Mouse (Mus musculus) activated CD4-positive, CD25-positive, alpha-beta regulatory T cell, adult 4 months (primary cell): Measurements from ENCODE around the gene Ltb. TPM values are rescaled to one million over a fixed set of nuclear protein-coding genes. Genes with fewer than 3 reads are reported as not detected.

Source experiments
- ATAC-seq: one replicate; pipeline ENCODE4 v1.8.0; 2017
- polyA plus RNA-seq, 2 experiments: library from polyadenylated mRNA; unstranded; fragments of 100-300 nt; shearing (Covaris generic); gene quantifications; one replicate each; pipeline ENCODE4 v1.2.1; 2017

Gene Ltb
- polyA plus RNA-seq, 2 experiments from 2014 or later, result 134 to 383 TPM

DNA sequence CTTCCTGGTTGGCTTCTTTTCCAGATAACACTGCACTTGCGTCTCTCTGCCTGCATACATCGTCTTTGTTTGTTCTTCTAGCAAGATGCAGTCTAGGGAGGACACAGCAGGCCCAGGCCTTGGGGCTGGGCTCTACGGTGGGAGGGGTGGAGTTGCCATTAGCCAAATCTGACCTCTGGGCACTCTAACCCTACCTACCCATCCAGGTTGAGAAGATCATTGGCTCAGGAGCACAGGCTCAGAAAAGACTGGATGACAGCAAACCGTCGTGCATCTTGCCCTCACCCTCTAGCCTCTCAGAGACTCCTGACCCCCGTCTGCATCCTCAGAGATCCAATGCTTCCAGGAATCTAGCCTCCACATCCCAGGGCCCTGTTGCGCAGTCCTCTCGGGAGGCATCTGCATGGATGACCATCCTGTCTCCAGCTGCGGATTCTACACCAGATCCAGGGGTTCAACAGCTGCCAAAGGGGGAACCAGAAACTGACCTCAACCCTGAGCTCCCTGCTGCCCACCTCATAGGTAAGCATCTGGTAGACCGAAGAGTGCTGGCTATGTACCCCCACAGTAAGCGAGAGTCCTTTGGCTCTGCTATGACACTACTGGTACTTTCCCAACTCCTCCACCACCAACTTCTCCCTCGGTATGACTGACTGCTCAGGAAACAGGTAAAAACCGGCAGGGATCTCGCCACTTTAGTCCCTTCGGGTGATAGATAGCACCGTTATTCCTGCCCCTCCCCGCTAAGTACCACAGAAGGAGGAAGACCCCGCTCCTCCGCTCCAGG, 798 bp downstream of the Ltb start:
- ATAC-seq, result no peak

DNA sequence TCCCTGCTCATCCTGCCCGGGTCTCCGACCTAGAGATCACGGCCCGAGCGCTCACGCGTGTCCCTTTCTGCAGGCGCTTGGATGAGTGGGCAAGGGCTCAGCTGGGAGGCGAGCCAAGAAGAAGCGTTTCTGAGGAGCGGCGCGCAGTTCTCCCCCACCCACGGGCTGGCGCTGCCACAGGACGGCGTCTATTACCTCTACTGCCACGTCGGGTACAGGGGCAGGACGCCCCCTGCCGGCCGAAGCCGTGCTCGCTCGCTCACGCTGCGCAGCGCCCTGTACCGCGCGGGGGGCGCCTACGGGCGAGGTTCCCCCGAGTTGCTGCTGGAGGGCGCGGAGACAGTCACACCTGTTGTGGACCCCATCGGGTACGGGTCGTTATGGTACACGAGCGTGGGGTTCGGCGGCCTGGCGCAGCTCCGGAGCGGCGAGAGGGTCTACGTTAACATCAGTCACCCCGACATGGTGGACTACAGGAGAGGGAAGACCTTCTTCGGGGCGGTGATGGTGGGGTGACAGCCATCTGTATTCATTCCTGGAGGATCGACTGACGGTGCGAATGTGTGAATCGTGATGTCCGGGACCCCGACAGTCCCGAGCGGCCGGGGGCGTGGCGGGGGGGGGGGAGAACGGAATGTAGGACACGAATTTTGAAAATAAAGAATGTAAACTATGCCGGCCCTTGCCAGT, 1.5 kb downstream of the Ltb start:
- ATAC-seq, result peak; percentile 30

DNA sequence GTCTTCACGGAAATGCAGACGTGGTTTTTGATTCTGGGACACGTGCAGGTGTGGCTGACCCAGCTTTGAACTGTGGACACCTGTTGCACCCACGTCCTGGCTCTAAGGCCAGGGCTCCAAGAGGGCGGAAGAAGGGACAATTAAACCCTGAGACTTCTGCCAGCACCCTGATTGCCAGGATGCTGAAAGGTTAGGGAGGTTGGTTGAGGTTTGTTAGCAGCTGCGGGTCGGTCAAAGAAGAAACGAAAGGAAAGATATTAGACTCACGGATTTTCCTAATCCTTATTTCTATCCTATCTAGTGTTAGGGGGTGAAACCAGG, 2.0 kb downstream of the Ltb start:
- ATAC-seq, result no peak

DNA sequence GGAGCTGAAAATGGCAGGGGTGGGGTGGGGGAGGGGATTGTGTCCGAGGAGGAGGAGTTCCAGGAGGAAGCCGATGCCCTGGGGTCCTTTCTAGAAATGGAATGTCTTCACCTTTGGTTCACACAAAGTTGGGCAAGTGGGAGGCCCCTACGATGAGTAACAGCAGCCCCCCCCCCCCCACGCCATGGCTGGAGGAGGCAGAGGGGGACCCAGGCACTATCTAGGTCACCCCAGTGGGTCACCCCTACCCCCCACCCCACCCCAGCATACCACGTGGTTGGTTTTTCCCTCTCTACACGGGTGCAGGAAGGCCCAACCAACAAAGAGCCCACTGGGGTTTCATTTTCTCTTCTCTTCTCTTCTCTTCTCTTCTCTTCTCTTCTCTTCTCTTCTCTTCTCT, 2.9 kb downstream of the Ltb start:
- no peak for ATAC-seq

DNA sequence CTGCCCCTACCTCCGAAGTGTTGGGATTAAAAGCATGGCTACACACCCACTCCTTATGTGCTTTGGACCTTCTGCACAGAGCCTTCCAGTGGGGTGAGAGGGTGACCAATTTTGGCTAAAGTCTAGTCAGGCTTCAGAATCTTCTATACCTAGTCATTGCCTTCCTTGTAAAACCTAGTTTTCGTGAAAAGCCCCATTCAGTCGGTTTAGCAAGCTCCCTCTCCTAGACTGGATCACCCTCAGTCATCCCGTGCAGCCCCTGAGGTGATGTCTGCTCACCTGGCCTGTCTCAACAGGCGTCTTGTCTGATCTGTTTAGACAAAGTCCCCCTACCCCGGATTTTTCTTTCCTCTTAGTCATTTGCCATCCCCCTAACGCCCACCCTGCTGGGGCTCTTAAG, 3.8 kb downstream of the Ltb start:
- ATAC-seq, result no peak

DNA sequence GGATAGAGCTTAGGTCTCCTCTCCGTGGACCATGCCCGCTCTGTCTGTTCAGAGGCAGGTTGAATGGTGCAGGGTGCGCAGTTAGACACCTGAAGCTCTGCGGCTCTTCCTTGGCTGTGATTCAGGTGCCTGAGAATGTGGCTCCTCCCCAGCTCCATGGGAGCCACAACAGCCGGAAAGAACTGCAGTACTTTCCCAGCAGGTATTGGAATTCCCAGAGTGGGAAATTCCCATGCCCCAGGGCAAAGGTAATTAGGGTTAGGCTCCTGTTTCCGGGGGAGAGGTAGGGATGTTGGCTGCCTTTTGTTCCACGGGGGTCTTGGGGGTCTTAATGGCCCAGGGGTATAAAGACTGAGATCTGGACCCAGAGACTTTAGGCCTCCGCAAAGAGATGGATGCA, 4.7 kb downstream of the Ltb start:
- no peak for ATAC-seq

DNA sequence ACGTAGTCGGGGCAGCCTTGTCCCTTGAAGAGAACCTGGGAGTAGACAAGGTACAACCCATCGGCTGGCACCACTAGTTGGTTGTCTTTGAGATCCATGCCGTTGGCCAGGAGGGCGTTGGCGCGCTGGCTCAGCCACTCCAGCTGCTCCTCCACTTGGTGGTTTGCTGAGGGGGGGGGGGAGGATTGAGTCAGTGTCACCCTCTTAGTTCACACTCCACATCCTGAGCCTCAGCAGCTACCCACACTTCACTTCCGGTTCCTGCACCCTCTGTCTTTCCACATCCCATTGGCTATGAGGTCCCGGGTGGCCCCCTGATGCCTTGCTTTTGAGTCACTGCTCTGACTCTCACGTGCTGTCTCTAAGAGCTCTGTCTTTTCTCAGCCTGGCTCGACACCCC, 6.2 kb downstream of the Ltb start:
- peak; percentile 70 for ATAC-seq

DNA sequence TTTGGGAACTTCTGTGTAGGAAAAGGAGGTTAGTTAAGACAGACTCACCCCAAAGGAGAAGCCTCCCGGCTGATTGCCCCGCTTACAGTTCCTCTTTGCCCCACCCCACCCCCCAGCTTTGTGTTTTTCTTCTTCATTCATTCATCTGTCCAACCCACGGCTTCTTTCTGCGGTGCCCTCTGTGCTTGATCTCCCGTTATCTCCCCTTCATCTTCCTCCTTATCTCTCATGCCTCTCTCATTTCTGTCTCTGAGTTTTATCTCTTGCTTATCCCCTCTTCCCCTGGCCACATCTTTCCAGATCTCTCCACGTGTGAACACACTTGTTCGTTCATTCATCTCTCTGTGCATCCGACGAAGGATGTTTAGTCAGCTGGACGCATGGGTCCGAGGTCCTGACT, 6.9 kb downstream of the Ltb start:
- ATAC-seq, result no peak

DNA sequence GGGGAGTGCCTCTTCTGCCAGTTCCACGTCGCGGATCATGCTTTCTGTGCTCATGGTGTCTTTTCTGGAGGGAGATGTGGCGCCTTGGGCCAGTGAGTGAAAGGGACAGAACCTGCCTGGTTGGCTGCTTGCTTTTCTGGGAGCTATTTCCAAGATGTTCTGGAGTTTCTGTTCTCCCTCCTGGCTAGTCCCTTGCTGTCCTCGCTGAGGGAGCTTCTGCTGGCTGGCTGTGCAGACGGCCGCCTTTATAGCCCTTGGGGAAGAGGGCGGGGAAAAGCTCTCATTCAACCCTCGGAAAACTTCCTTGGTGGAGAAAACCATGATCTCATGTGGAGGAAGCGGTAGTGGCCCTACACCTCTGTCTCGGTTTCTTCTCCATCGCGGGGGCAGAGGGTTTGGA, 7.5 kb downstream of the Ltb start, which contains the start of gene Tnf:
Gene Tnf, minus strand, starts transcription at position 221 of the 400 bp plus-strand sequence.
- peak; percentile 6 for ATAC-seq

DNA sequence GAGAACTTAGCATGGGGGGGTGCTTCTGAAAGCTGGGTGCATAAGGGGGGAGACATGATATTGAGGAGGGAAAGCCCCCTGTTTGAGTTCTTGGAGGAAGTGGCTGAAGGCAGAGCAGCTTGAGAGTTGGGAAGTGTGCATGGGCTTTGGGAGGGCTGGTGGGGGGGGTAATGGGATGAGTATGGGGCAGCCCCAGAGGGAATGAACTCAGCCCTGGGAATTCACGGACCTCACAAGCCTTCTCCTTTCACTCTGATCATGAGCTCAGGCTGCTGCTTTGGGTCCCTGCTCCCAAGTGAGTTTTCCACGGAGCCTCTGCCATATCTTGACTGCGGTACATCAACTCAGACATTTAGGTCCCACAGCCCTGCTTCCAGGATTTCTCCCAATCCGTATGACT, 8.2 kb downstream of the Ltb start:
- ATAC-seq, result no peak

DNA sequence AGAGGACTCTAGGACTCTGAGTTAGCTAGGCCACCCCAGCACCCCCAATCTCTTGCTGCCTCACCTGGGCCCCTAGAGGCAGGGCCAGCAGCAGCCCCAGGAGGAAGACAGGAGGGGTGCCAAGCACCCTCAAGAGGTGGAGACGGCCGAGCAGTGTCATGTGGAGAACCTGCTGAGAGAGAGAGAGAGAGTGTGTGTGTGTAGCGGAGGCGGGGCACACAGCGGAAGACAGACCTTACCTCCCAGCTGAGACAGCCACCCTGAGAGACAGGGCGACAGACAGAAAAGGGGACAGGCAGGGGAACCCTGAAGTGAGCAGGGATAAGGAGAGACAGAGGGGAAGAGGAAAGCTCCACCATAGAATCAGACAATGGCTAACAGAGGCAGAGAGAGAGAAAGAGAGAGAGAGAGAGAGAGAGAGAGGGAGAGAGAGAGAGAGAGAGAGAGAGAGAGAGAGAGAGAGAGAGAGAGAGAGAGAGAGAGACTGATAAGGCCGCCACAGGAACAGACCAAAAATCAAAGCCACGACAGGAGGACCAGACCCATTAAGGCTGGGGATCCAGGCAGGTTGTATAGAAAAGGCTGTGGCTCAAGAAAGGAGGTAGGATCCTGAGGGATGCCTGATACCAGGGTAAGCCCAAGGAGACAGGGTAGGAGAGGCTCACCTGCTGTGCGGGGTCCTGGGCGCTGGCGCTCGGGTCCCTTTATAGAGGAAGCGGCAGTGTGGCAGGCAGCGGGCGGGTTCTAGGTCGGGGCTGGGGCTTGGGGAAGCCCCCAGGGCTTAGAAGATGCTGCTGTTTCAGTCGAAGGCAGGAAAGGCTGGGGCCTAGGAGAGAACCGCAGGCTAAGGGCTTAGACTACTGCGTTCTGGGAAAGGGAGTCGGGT, 10.5 kb downstream of the Ltb start, which contains the start of gene Lta:
Gene Lta, minus strand, starts transcription at position 858 of the 886 bp plus-strand sequence.
- peak; percentile 55 for ATAC-seq

DNA sequence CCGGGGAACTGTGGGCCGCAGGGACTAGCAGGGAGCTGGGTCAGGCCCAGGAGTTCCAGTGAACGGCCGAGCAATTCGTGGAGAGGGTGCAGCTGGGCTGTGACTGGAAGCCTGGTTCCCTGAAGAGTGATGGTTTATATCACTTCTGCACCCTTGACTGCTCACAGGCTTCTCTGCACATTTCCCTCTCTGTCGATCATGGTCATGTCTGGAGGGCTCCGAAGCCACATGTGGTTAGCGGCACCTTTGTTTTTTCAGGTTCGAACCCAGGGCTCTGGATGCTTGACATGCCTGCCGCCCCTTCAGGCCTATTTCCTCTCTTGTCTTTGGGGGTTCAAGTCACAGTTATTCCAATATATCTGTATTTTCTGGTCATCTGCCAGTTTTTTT, 11.1 kb downstream of the Ltb start:
- no peak for ATAC-seq

DNA sequence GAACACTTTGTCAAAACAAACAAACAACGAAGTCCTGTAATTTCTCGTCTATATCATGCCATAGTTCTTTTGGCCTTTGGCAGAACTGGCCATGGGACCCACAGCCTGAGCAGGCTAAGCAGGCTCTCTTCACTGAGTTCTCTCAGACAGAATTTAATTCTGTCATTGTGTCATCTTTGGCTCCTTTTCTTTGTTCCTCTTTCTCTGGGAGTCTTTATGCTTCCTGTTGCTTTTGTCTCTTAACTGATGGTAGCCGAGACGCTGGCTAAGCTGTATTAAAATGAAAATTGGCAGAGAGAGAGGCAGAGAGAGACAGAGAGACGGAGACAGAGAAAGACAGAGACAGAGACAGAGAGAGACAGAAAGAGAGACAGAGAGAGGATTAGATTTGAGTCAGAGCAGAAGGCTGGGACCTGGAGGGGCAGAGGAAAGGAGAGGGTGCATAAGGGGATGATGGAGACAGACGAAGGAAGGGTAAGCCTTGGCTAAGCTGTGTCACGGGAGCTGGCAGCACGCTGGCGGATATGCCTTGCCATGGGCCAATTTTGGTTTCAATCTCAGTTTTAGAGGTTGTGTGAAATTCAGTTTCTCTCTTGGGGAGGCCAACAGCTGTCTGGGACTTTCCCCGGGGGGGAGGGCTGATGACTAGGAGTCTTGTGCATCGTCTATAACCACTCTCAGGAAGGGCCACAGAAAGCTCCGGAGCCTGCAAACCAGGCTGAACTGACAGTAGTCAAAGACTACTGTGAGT, 15.7 kb downstream of the Ltb start:
- peak; percentile 90 for ATAC-seq

DNA sequence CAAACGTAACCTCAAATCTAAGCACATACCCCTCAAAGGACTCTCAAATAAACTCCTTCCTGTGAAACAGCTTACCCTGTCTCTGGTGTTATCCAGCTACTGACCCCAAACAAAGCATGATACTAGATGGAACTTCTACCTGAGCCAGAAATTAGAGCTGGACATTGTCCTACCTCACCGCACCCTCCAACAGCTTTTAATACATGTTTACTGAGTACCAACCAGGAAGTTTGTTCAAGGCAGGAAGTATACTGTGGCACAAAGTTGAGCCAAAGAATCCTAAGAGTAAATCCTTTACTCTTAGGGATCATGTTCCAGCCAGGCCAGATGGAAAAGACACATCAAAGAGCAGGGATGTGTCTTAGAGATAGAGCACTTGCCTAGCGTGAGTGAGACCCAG, 16.4 kb downstream of the Ltb start:
- no peak for ATAC-seq

DNA sequence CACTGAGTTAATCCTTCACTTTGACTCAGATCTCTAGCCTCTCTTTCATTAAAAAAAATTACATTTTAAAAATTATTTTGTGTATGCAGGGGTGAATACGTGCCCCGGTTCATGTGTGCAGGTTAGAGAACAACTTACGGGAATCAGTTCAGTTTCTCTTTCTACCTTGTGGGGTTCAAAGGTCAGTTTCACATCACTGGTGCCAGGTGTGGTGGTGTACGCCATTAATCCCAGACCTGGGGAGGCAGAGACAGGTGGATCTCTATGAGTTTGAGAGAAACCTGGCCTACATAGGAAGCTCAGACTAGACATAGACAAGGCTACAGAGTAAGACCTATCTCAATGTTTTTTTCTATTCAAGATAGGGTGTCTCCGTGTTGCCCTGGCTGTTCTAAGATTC, 18.8 kb downstream of the Ltb start:
- ATAC-seq, result no peak

DNA sequence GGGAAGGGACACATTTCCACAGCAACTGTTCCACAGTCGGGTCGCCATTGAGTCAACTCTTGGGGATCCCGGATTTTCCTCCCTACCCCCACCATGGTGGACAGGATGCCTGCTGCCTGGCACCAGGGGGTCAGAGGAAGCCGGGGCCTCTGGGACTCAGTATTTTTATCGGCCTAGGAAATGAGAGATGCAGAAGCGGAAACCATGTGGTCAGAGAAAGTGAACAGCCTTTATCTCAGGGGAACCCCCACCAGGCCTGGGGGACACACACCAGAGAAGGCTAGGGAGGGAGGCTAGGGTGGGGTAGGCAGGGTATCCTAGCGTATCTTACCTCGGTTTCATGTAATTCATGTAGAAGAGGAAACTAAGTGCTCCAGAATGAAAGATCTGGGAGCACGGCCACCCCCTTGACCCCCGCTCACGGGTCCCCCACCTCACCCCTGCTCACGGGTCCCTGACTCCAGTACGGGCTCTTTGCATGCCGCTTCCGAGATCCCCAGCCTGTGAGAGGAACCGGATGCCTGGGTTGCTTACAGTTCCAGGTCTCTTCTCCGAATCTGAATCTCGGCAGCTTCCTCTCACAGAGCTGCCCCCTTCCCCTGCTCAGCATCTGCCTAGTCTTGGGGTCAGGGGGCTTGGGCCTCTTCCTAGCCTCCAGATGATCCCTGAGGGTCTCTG, 24.4 kb downstream of the Ltb start:
- ATAC-seq, result peak; percentile 60

DNA sequence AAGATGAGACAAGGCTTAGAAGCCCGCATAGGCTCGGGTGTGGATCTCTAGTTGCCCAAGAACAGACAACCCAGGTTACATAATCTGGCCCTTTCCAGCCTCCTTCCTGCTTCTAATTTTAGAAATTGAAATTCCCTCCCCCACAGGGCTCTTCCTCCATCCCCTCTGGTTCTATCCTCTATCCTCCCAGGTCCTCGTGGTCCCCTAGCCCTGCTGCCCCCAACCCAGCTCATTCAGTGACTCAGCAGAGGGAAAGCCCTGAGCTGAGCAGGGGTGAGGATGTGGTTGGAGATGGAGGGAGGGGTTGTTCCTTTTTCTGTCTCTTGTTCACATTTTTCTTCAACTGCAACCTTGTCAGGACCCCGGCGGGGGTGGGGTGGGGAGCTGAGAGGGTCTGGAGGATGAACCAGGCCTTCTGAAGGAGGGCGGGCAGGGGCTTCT, 25.4 kb downstream of the Ltb start:
- ATAC-seq, result peak; percentile 76

DNA sequence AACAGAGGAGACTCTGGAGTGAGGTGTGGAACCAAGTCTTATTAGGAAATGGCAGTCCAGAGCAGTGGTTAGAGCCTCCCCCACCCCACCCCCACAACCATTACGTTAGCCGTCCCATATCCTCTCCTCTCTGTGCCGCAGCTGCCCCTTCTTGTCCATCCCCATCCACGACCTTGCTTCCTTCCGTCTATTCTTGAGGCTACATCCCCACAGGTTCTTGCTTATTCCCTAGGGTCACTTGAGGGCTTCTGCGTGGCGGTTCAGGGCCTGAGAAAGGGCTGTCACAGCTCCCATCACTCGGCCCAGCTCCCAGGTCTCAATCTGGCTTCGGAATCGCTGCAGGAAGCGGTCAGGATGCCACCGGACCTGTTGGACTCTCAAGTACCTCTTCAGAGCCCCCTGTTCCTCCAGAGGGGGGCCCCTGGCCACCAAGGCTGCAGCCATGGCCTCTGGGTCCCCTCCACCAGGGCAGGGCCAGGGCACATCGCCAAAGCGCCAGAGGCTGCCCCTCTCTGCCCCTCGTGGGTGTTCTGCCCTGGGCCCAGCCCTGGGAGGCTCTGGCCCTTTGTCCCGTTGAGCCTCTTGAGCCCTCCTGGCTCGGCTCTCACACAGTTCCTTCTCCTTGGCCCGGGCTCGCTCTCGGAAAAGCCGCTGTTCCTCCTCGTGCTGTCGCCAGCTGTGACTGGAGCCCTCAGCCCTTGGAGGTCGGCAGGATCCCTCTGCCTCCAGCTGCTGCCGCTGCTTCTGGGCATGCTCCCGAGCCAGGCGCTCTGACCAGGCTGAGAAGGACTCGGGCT, 26.1 kb downstream of the Ltb start, which contains the start of gene Gm16181:
Gene Gm16181, plus strand, starts transcription at position 679 of the 797 bp plus-strand sequence.
- no peak for ATAC-seq

DNA sequence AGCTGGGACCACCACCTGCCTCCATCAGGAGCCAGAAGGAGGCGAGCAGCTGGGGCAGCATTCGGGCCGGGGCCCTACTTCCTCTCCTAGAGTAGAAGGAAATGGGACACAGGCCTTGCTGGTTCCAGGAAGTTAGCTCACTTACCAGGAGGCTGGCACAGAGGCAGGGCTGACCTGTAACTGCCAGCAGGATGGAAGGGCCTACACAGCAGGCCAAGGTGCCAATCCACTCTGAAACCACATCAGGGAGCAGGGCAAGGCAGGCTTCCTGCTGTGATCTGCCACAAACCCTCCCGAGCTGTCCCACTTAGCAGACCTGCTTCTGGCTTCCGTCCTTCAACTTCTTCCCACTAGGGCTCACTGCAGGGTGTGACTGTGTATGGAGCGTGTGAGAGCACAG, 28.1 kb downstream of the Ltb start:
- no peak for ATAC-seq

DNA sequence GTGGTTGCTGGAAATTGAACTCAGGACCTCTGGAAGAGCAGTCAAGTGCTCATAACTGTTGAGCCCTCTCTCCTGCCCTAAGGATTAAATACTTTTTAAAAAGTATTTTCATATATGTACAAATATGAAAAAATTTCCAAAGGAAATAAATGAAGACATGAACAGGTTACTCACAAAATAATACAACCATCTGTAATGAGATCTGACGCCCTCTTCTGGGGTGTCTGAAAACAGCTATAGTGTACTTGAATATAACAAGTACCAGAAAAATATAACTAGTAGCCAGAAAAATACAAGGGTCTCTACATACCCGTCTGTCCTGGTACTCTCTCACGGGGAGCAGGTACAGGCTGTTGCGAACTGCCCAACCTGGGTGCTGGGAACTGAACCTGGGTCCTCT, 30.4 kb downstream of the Ltb start:
- ATAC-seq, result no peak

DNA sequence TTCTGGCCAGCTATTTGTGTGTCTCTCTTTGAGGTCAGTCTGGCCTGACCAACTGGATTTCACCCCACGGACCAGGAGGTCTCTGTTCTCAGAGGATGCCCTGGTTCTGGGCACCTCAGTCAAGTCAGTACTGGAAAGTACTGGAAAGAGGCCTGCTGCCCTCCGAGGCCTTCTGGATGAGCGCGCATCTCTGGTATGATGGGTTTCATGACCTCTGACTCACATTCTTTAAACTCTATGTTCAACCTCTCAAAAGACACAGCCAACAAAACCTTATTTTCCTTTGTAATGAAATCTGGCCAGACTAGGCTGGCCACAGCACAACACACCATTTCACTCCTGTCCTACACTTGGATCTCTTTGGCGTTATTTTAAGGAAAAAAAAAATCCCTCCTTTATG, 31.2 kb downstream of the Ltb start:
- ATAC-seq, result no peak
